Mouse (Mus musculus) liver, postnatal 0 days (tissue): ENCODE measurements around the gene Olfr533.
"Not testable (repeated sequence)": the region's sequence is repeated elsewhere in the genome, so short reads cannot be mapped to it uniquely, and the experiment has no call there.

ENCODE experiments used
- CTCF ChIP-seq: sonication (generic); IDR thresholded peaks from 2 replicates; pipeline ENCODE4 v1.5.1; 2016; ENCODE audit warnings: antibody characterized with exemption, low read depth
- EP300 ChIP-seq: IDR thresholded peaks from 2 replicates; pipeline ENCODE4 v1.6.1; 2016; ENCODE audit warnings: antibody characterized with exemption, low read depth, mild to moderate bottlenecking

GRCm38 (mm10) chr7:140463070-140463469 lies at the start of gene Olfr533:
- not testable (repeated sequence) for TF ChIP-seq CTCF, EP300
